Mouse (Mus musculus): Measurements from ENCODE around the gene Wdr17.
"Not testable (repeated sequence)": the region's sequence is repeated elsewhere in the genome, so short reads cannot be mapped to it uniquely, and the experiment has no call there.

GRCm38 (mm10) chr8:54616710-54617109 is 270.3 kb downstream of the Wdr17 start:
- TF ChIP-seq POLR2AphosphoS2 (IDR thresholded peaks at IDR 0.05; ENCODE audit: low read length); POLR2A (IDR thresholded peaks at IDR 0.05; ENCODE audit: control insufficient read depth in 1 of 2, insufficient read depth in 1 of 2, low read depth in 1 of 2, low read length in 2 of 2, poor library complexity in 1 of 2); NELFE (IDR thresholded peaks at IDR 0.05; ENCODE audit: low read depth, low read length); USF2 (IDR thresholded peaks at IDR 0.05; ENCODE audit: borderline replicate concordance in 1 of 2, insufficient read depth in 1 of 2, low read depth in 1 of 2, low read length in 2 of 2); ZMIZ1 (IDR thresholded peaks at IDR 0.05; ENCODE audit: low read depth, low read length); BHLHE40 (IDR thresholded peaks at IDR 0.05; ENCODE audit: borderline replicate concordance, low read depth, low read length); CTCF (IDR thresholded peaks at IDR 0.05 in 2 of 3, conservative IDR thresholded peaks at IDR 0.05 in 1 of 3; ENCODE audit: control insufficient read depth in 1 of 3, insufficient read depth in 1 of 3, low read depth in 2 of 3, low read length in 3 of 3, poor library complexity in 1 of 3, severe bottlenecking in 1 of 3); EP300 (IDR thresholded peaks at IDR 0.05; ENCODE audit: low read depth in 1 of 2, low read length in 2 of 2): not testable (repeated sequence)
